Mouse (Mus musculus): ENCODE measurements around the gene Rps6kc1.

The Rps6kc1 gene

GRCm38 (mm10) chr1:190901082-190901481 lies 10.5 kb downstream of the Rps6kc1 start:
- DNase-seq (ENCODE audit: low spot score in 2 of 2) = no peak

DNA sequence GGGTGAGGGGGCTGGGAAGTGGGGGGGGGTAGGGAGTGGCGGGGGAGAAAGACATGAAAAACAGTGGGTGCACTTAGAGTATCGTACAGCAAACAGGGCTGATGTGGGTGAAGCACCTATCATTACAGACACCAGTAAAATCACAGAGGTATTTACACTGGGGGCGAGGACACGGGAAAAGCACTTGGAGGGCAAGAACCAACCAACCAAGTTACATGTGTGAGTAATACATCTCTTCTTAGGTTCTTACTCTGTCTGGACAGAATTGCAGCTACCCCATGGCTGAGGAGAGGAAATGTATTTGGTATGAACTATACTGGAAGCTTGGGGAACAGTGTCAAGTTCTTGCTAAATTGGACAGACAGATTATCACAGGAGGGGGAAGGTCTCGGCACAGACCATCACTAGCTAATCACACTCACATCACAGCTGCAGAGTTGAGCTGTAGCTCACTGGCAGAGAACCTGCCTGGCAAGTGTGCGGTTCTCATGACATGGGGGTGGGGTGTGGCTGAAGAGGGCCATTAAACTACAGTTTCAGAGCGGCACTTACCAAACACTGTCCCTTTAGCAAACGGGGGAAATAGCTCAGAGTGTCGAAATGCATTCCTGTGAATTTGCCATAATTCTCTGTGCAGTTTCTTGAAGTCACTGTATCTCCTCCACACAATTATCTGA lies 12.5 kb downstream of the Rps6kc1 start:
- no peak for DNase-seq (ENCODE audit: low spot score in 2 of 2)

GRCm38 (mm10) chr1:190898186-190898585 lies 13.4 kb downstream of the Rps6kc1 start:
- no peak for DNase-seq (ENCODE audit: low spot score in 2 of 2)

DNA sequence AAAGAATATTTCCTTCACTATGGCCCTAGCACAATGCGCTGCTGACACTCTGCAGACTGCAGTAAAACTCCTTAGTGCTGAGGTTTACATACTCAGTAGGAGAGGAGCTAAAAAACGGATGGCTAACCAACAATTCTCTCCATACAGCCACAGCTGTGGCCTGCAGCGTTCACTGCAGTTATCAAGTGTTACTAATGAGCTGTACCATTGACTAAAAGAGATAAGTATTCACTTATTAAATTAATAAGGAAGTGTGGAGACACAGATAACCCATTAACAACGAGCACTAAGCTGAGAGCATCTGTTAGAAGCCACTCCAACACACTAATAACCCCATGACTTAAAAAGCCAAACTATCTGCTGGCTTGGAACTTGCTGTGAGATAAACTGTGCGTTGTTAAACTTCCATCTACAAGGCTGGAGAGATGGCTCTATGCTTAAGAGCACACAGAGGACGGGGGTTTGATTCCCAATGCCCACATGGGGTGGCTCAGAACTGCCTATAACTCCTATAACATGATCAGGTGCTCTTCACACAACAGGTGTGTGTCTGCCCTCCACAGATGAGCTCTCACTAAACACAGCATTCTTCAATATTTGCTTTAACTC lies 17.9 kb downstream of the Rps6kc1 start:
- no peak for DNase-seq (ENCODE audit: low spot score in 2 of 2)

GRCm38 (mm10) chr1:190888646-190889045 lies 22.9 kb downstream of the Rps6kc1 start:
- DNase-seq (ENCODE audit: low spot score in 2 of 2) = no peak

GRCm38 (mm10) chr1:190888031-190888430 lies 23.5 kb downstream of the Rps6kc1 start:
- no peak for DNase-seq (ENCODE audit: low spot score in 2 of 2)

GRCm38 (mm10) chr1:190886014-190886413 lies 25.6 kb downstream of the Rps6kc1 start:
- no peak for DNase-seq (ENCODE audit: low spot score in 2 of 2)

- peak; percentile 37 to 67 for DNase-seq (ENCODE audit: low spot score in 2 of 2)
Observed at GRCm38 (mm10) chr1:190881422-190881821, 30.1 kb downstream of the Rps6kc1 start.

DNA sequence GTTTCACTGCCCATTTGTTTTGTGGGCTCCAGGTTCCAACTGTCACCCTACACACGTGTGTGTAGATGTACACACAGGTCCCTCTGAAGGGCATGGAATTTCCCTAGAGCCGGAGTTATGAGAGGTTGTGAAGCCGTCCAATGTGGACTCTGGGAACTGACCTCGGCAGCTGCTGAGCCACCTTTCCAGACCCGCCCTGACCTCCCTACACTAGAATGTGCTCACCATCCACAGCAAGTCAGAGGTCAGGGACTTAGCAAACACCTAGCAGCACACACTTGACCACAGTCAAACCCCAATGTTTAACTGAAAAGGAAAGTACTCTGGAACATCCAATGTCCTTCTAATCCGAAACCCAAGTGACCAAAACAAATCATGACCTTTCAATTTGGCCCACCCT lies 30.9 kb downstream of the Rps6kc1 start:
- no peak for DNase-seq (ENCODE audit: low spot score in 2 of 2)

DNA sequence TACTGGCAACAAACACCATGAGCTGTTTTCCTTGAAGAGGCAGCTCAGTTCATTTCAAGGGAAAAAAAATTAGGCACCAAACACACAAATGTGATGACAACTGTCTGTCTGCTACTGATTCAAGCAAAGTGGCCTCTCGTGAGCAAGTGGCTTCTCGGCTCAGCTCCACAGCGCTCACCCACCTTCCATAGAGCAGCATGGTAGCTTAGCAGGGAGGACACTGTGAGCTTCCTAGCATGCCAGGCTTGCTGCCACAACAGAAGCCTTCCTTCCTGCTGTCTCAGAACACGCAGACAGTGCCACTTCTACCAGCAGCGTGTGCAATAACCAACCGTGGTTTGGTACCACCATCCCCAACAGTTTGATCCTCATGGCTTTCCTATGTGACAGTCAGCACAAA lies 35.8 kb downstream of the Rps6kc1 start:
- DNase-seq (ENCODE audit: low spot score in 2 of 2) = no peak

DNA sequence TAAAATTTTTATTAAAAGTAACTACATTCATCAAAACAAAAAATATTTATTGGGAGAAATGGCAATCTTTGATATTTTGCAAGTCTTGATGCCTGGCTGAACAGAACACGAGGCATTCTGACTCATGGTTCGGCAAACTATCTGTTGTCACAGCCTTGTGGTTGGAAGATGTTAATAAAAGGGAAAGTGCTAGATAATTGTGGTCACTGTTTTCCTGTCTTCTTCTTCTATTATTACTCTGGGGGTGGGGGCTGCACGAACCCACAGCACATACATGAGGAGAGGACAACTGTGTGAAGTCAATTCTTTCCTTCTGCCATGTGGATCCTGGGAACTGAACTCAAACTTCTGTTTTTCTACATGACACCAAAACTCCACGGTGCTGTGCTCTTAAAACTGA lies 36.5 kb downstream of the Rps6kc1 start:
- DNase-seq (ENCODE audit: low spot score in 2 of 2) = no peak

GRCm38 (mm10) chr1:190871068-190871467 lies 40.5 kb downstream of the Rps6kc1 start:
- no peak for DNase-seq (ENCODE audit: low spot score in 2 of 2)

DNA sequence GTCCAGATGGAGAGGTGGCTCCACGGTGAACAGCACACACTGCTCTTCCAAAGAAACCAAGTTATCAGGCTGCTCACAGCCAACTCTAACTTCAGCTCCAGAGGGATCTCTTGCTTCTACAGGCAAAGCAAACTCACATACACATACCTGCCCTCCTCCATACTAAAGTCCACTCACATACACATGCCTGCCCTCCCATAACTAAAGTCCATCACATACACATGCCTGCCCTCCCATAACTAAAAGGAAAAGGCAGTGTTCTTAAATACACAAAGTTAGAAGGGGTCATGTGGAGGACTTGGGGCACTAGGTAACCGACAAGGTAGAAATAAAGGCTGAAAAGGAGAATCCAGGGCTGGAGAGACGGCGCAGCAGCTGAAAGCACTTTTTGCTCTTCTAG lies 41.6 kb downstream of the Rps6kc1 start:
- DNase-seq (ENCODE audit: low spot score in 2 of 2) = no peak

DNA sequence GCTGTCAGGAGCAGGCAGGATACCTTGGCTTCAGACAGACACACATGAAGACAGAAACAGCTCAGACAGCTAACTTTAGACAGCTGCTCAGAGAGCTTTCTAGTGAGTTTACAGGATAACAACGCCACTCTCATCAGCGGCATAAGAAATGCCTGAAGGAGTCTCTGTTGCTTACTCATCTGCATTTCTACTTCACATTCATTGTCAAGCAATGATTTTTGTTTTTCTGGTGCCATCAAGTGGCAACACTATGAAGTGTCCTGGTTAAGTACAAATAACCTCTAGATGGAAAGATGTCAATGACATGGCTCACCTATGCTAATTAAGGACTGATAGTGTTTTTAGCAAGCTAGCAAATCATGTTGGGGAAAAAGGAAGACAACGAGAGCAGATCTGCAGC lies 42.8 kb downstream of the Rps6kc1 start:
- DNase-seq (ENCODE audit: low spot score in 2 of 2) = no peak

- DNase-seq (ENCODE audit: low spot score in 2 of 2) = peak in 1 of 2 experiments; percentile 55
Observed at GRCm38 (mm10) chr1:190861626-190862025, 49.9 kb downstream of the Rps6kc1 start.

DNA sequence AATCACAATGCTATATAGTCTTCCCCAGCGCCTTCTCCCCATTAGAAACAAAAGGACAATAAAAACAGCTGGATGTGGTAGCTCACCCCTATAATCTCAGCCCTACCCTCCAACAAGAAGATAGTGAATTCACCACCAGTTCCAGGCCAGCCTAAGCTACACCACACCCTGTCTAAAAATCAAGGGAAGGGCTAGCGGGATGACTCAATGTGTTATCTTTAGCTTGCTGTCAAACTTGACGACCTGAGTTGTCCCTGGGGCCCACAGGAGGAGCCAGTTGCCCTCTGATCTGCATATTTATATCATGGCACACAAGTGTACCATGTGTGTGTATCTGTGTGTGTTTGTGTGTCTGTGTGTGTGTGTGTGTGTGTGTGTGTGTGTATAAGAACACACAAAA lies 57.1 kb downstream of the Rps6kc1 start:
- DNase-seq (ENCODE audit: low spot score in 2 of 2) = no peak

DNA sequence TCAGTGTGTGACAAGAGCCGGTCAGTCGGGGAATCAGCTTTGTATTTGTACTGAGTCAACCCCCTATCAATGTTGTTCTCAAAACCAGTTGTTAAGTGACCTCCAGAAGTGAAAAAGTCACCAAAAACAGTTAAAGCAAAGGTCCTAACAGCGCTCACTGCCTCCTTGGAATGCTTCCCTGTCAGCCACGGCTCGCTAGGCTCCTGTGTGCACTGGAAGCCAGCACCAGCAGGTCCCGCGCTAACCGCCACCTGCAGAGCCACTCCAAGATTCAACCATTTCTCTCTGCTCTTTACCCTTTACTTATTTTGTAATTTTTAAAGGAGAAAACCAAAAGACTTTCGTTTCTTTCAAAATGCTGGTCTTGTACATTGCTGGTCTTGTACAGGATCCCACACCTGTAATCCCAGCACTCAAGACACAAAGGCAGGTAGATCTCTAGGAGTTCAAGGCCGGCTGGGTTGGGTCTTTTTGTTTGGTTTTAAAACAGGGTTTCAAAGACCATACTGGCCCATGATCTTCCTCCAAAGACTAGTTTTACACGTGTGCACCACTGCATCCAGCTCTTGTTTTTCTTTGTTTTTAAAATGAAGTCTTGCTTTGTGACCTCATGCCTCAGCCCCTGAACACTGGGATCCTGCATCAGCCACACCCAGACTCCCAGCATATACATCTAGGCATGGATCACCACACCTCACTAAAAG lies 62.3 kb downstream of the Rps6kc1 start:
- DNase-seq (ENCODE audit: low spot score in 2 of 2) = no peak

DNA sequence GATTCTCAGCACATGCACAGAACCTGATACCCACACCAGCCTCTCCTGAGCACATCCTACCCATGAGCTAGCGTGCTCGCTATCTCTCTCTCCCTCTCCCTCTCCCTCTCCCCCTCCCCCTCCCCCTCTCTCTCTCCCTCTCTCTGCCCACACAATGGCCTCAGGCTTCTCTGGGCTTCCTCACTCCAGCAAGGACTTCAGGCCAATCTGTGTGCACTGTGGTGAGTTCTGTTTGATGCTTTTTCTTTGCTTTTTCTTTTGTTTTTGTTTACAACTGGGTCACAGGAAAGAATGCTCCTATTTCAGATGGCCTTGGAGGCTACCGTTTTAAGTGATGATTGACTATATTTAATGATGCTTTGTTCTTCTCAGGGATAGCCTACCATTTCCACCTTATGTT lies 62.9 kb downstream of the Rps6kc1 start:
- no peak for DNase-seq (ENCODE audit: low spot score in 2 of 2)

- no peak for DNase-seq (ENCODE audit: low spot score in 2 of 2)
Observed at GRCm38 (mm10) chr1:190846956-190847355, 64.6 kb downstream of the Rps6kc1 start.

- no peak for DNase-seq (ENCODE audit: low spot score in 2 of 2)
Observed at GRCm38 (mm10) chr1:190846074-190846730, 65.4 kb downstream of the Rps6kc1 start.

GRCm38 (mm10) chr1:190845419-190845818 lies 66.2 kb downstream of the Rps6kc1 start:
- no peak for DNase-seq (ENCODE audit: low spot score in 2 of 2)

DNA sequence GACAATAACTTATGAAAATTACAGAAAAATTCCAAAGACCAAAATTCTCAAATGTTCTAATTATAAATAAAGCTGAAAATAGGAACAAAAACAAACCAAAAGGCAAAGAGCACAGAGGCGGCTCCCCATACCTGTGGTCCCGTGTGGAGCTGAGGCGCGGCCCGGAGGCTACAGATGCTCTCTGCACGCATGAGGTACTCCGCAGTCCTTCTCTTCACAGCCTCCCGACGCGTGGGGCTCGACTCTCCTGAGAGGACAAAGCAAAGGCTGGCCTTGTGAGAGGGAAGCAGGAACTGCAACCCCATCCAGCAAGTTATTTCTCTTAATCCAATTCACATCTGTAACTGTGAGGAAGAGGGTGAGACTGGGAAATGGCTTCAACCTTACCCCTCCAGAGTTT lies 67.2 kb downstream of the Rps6kc1 start:
- DNase-seq (ENCODE audit: low spot score in 2 of 2) = no peak

GRCm38 (mm10) chr1:190836046-190836445 lies 75.5 kb downstream of the Rps6kc1 start:
- DNase-seq (ENCODE audit: low spot score in 2 of 2) = no peak

All from cerebellum, postnatal 4 days (tissue).